Mouse (Mus musculus) liver, adult 2 months (tissue): Measurements from ENCODE around the gene Bglap3.

ENCODE experiments used
- CTCF ChIP-seq: fragments of 200-500 bp; IDR thresholded peaks from 2 replicates; pipeline ENCODE4 v1.5.1; 2011; ENCODE audit warnings: low read depth, low read length, control low read depth
- POLR2A ChIP-seq: fragments of 200-500 bp; IDR thresholded peaks from 2 replicates; pipeline ENCODE4 v1.6.1; 2011; ENCODE audit warnings: low read length, control low read depth; ENCODE audit not compliant: insufficient read depth; ENCODE audit errors: extremely low read depth

DNA sequence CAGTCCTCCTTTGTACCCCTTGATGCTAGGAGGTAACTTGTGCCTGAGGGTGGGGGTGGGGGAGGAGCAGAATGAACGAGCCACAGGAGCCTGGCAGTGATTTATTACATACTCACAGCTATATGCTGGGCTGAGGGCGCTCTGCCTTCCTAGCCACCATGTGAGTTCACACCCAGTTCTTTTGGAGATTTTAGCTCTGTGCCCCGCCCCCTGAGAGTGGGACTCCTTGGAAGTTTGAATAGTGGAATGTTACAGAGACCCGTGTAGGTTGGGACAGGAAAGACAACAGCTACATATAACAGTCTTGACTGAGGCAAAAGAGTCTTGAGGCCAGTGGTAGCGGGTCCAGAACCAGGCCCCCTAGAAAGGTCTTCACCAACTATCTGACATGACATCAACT lies 43.6 kb downstream of the Bglap3 start:
- TF ChIP-seq CTCF (no peak), POLR2A (no peak)
